Mouse (Mus musculus) gastrocnemius, postnatal 25 days (tissue): ENCODE results near the gene Gas6. TPM values are rescaled to one million over a fixed set of nuclear protein-coding genes. Genes with fewer than 3 reads are reported as not detected.

Source experiments
- total RNA-seq, 2 experiments: library from RNA; stranded (reverse); gene quantifications; 1 replicate in 1 of 2; 2 replicates in 1 of 2; pipeline ENCODE4 v1.2.3; 2021

The Gas6 gene
- total RNA-seq, 2 experiments from 2014 or later, result 66.3 to 67.5 TPM

Other genes with a start within 250 kb of the Gas6 start
- gene Adprhl1, start 240.3 kb downstream of the Gas6 start, total RNA-seq, result 10 to 100 TPM; 42.3 to 61.6 TPM
- gene Dcun1d2, start 206.4 kb downstream of the Gas6 start, total RNA-seq, result 10 to 100 TPM; 61.9 to 67.8 TPM
- gene Tmco3, start 206.3 kb downstream of the Gas6 start, total RNA-seq, result 10 to 100 TPM; 10.6 to 17.1 TPM
- 10 to 100 TPM; 45.5 to 46.3 TPM for gene Tfdp1, start 155.7 kb downstream of the Gas6 start, total RNA-seq
- gene Atp4b, start 97.7 kb downstream of the Gas6 start, total RNA-seq, result not detected
- gene Grk1, start 89.4 kb downstream of the Gas6 start, total RNA-seq, result under 1 TPM in 1 of 2 experiments, not detected in 1; 0.05 TPM
- gene Tmem255b, start 59.3 kb downstream of the Gas6 start, total RNA-seq, result 1 to 10 TPM; 3.5 to 3.9 TPM
- not detected for gene 1700029H14Rik, start 68.0 kb upstream of the Gas6 start, total RNA-seq
- 1 to 10 TPM; 8.4 to 9.4 TPM for gene Rasa3, start 183.1 kb upstream of the Gas6 start, total RNA-seq
- not detected for gene Cfap97d2, start 211.4 kb upstream of the Gas6 start, total RNA-seq